Mouse (Mus musculus): ENCODE data around the gene Krt26.

The Krt26 gene

GRCm38 (mm10) chr11:99284011-99284410 is 53.8 kb downstream of the Krt26 start:
- no peak for DNase-seq (ENCODE audit: low spot score)

GRCm38 (mm10) chr11:99283334-99283733 is 54.4 kb downstream of the Krt26 start:
- DNase-seq (ENCODE audit: low spot score): no peak

- no peak for DNase-seq (ENCODE audit: low spot score)
Observed at GRCm38 (mm10) chr11:99281116-99281515, 56.6 kb downstream of the Krt26 start.

GRCm38 (mm10) chr11:99279986-99280385 is 57.8 kb downstream of the Krt26 start:
- no peak for DNase-seq (ENCODE audit: low spot score)

All from ovary, postnatal 36 days (tissue).